Mouse (Mus musculus) left cerebral cortex, postnatal 4 days (tissue): ENCODE measurements around the gene Hsf2bp. TPM values are rescaled to one million over a fixed set of nuclear protein-coding genes. Genes with fewer than 3 reads are reported as not detected.

Experiments used
- total RNA-seq, 2 experiments: library from RNA; stranded (reverse); gene quantifications; 2 replicates each; pipeline ENCODE4 v1.2.3; 2021

Hsf2bp gene
- total RNA-seq, 2 experiments from 2014 or later = 1.4 to 1.6 TPM

Other genes starting within 250 kb of the Hsf2bp start
- 10 to 100 TPM; 34.7 to 39.7 TPM for gene Sik1, start 180.5 kb downstream of the Hsf2bp start, total RNA-seq
- gene Rrp1b, start 249 bp downstream of the Hsf2bp start, total RNA-seq = 10 to 100 TPM; 33.1 to 39.1 TPM
- gene Notch3, start 130.5 kb upstream of the Hsf2bp start, total RNA-seq = 10 to 100 TPM; 21.8 to 21.9 TPM
- gene Ephx3, start 153.2 kb upstream of the Hsf2bp start, total RNA-seq = under 1 TPM in 1 of 2 experiments, not detected in 1; 0.24 TPM
- 100 to 1,000 TPM; 132 to 137 TPM for gene Brd4, start 248.4 kb upstream of the Hsf2bp start, total RNA-seq